ENCODE assay signal across 17 mouse cellular contexts in genomic region chr11:55250527-55250926, GRCm38 (mm10). TPM values are rescaled to one million over a fixed set of nuclear protein-coding genes. Genes with fewer than 3 reads are reported as not detected.
DNase-seq lines count a peak whose midpoint lies in the region; ATAC-seq and TF ChIP-seq lines count a peak whose summit lies in the region.
"Had no signal": no experiment of that assay in that cellular context is flagged by ENCODE, and none has a peak within 500 bp of the region (broad histone marks: within the 10 kb centered on the region; RNA-seq: fewer than 3 reads in every experiment).

No protein-coding gene starts in this region.

- 85% methylated on average over 6 of the region's 6 CpGs for WGBS in limb, embryonic 10.5 days

- H3K79me2 ChIP-seq in CH12.LX (replicated peaks; ENCODE audit: control insufficient read depth, extremely low read depth, insufficient read depth, poor library complexity, severe bottlenecking), result no peaks in the 10 kb centered on the region

- H3K9ac ChIP-seq in CH12.LX (ENCODE audit: insufficient read depth, low read depth), result no peak overlapping the region
- H3K9ac ChIP-seq: embryonic facial prominence, embryonic 12.5 days; hindbrain, embryonic 15.5 days; midbrain, embryonic 15.5 days had no signal

- H3K4me2 ChIP-seq in CH12.LX (ENCODE audit: insufficient read depth, low read depth, poor library complexity, severe bottlenecking), result no peak overlapping the region
- H3K4me2 ChIP-seq: embryonic facial prominence, embryonic 12.5 days; hindbrain, embryonic 15.5 days; midbrain, embryonic 15.5 days had no signal

- no peak for TF ChIP-seq POLR2A in CH12.LX (IDR thresholded peaks at IDR 0.05; ENCODE audit: low read depth, low read length)

- no peak for ATAC-seq in erythroid progenitor cell, adult 5-6 weeks (replicated peaks; ENCODE audit: low FRiP score, poor library complexity, severe bottlenecking)
- ATAC-seq: midbrain, embryonic 15.5 days; Patski had no signal

- TF ChIP-seq RAD21 in CH12.LX (IDR thresholded peaks at IDR 0.05; ENCODE audit: low read depth, low read length), result no peak

- peak; percentile 67 for DNase-seq in layer of hippocampus, adult 11-12 months (ENCODE audit: low spot score)
- no peak for DNase-seq in layer of hippocampus, postnatal 10 days (ENCODE audit: low spot score in 2 of 2)
- DNase-seq in 416B (ENCODE audit: low read depth) (peak; percentile 47), CH12.LX (ENCODE audit: extremely low read depth) (peak; percentile 6)
- peak; percentile 18 to 55 for DNase-seq in layer of hippocampus, postnatal 14 days (ENCODE audit: low spot score in 2 of 2)
- DNase-seq in limb, embryonic 10.5 days (ENCODE audit: low spot score), result no peak
- DNase-seq: cerebellum, adult 9-10 months; heart, adult 18-20 months; kidney, adult 11 months; liver; thymus, adult 18-20 months had no signal

- in situ Hi-C loops in CH12.LX (cut with MboI; ENCODE audit: low pct_ligation_motif_present, low pct_unique_long_range_greater_than_20kb, low sequenced_read_pairs), result loop anchor here (5.0 kb wide), 3 partner anchors 43 to 132 kb away; no protein-coding TSS in a partner anchor

- no peak for TF ChIP-seq EP300 in CH12.LX (IDR thresholded peaks at IDR 0.05; ENCODE audit: low read length)

- peaks cover 69% of the 10 kb centered on the region for H3K27me3 ChIP-seq in CH12.LX (replicated peaks)
- no peaks in the 10 kb centered on the region for H3K27me3 ChIP-seq in limb, embryonic 10.5 days (ENCODE audit: low read depth, poor library complexity, severe bottlenecking)
- H3K27me3 ChIP-seq: embryonic facial prominence, embryonic 12.5 days; hindbrain, embryonic 15.5 days; midbrain, embryonic 15.5 days; Patski had no signal

- H3K27ac ChIP-seq in CH12.LX (ENCODE audit: insufficient read depth, low read depth), result no peak overlapping the region
- no peak overlapping the region for H3K27ac ChIP-seq in limb, embryonic 10.5 days
- H3K27ac ChIP-seq: embryonic facial prominence, embryonic 12.5 days; forebrain, embryonic 10.5 days; hindbrain, embryonic 15.5 days; midbrain, embryonic 15.5 days had no signal

- no peaks in the 10 kb centered on the region; a peak in 1 of 4 replicates for H3K4me1 ChIP-seq in CH12.LX (ENCODE audit: control insufficient read depth in 1 of 2, insufficient read depth in 2 of 2)
- no peaks in the 10 kb centered on the region for H3K4me1 ChIP-seq in limb, embryonic 10.5 days
- H3K4me1 ChIP-seq: embryonic facial prominence, embryonic 12.5 days; forebrain, embryonic 10.5 days; hindbrain, embryonic 15.5 days; midbrain, embryonic 15.5 days had no signal

- H3K36me3 ChIP-seq in CH12.LX (replicated peaks in 1 of 2; ENCODE audit: control insufficient read depth in 1 of 2, insufficient read depth in 1 of 2, low read length in 1 of 2), result no peaks in the 10 kb centered on the region
- no peaks in the 10 kb centered on the region for H3K36me3 ChIP-seq in limb, embryonic 10.5 days
- H3K36me3 ChIP-seq: embryonic facial prominence, embryonic 12.5 days; forebrain, embryonic 10.5 days; hindbrain, embryonic 15.5 days; midbrain, embryonic 15.5 days had no signal

- dilution Hi-C loops in CH12.LX (cut with MboI; ENCODE audit: extremely low pct_ligation_motif_present, extremely low pct_unique_long_range_greater_than_20kb, low sequenced_read_pairs), result no loop called here

- TF ChIP-seq CTCF in CH12.LX (conservative IDR thresholded peaks at IDR 0.05 in 1 of 2, IDR thresholded peaks at IDR 0.05 in 1 of 2; ENCODE audit: low read depth in 2 of 2, low read length in 2 of 2), result no peak

- H3K4me3 ChIP-seq in CH12.LX (replicated peaks in 1 of 3; ENCODE audit: low read depth in 2 of 3, low read length in 2 of 3, poor library complexity in 1 of 3), result no peak overlapping the region
- no peak overlapping the region for H3K4me3 ChIP-seq in limb, embryonic 10.5 days
- H3K4me3 ChIP-seq: embryonic facial prominence, embryonic 12.5 days; forebrain, embryonic 10.5 days; hindbrain, embryonic 15.5 days; midbrain, embryonic 15.5 days had no signal

- H3K9me3 ChIP-seq in CH12.LX (replicated peaks; ENCODE audit: low read length), result no peaks in the 10 kb centered on the region
- H3K9me3 ChIP-seq in limb, embryonic 10.5 days (replicated peaks), result no peaks in the 10 kb centered on the region
- H3K9me3 ChIP-seq: embryonic facial prominence, embryonic 12.5 days; hindbrain, embryonic 15.5 days; midbrain, embryonic 15.5 days had no signal

TF ChIP-seq in CH12.LX, 34 proteins besides CTCF, POLR2A, EP300 and RAD21:
- TF ChIP-seq IRF4 (IDR thresholded peaks at IDR 0.05; ENCODE audit: low read depth, low read length) (no peak), ZMIZ1 (IDR thresholded peaks at IDR 0.05; ENCODE audit: low read depth, low read length) (no peak), BHLHE40 (IDR thresholded peaks at IDR 0.05; ENCODE audit: low read depth, low read length) (peak; percentile 20; the same call in 1 of the 2 replicates), TBP (conservative IDR thresholded peaks at IDR 0.05; ENCODE audit: low read depth, low read length) (no peak), MAFK (IDR thresholded peaks at IDR 0.05; ENCODE audit: insufficient replicate concordance, low read length) (no peak), POLR2AphosphoS2 (IDR thresholded peaks at IDR 0.05; ENCODE audit: low read depth, low read length) (no peak), NRF1 (IDR thresholded peaks at IDR 0.05; ENCODE audit: low read depth, low read length) (no peak)

RNA-seq across cellular contexts. Expression of gene Slc36a1, which starts 46.4 kb away (rescaled TPM):
- 10 to 100 TPM; 49.9 to 55.4 TPM for total RNA-seq in layer of hippocampus, postnatal 10 days (2021)
- total RNA-seq in CH12.LX (2012; rRNA removed) (2.5 and 3.6 TPM in 2 replicates), CH12.LX (2014; rRNA removed) (0.51 and 0.65 TPM in 2 replicates)
- 4.3 and 5.0 TPM in 2 replicates for polyA plus RNA-seq in CH12.LX (2012; ENCODE audit: insufficient read length, low read depth)
- total RNA-seq in layer of hippocampus, postnatal 14 days (2021), result 10 to 100 TPM; 60.4 to 63.9 TPM
- polyA plus RNA-seq in limb, embryonic 10.5 days (2016; fragmentation: Nextera tagmentation; extraction: Ambion mirVana), result 1.2 TPM in 2 replicates
- total RNA-seq in erythroid progenitor cell, adult 5-6 weeks (2015; ENCODE audit: low replicate concordance), result 2.5 and 5.8 TPM in 2 replicates
- total RNA-seq in erythroid progenitor cell, adult 5-6 weeks (2017; ENCODE audit: low replicate concordance), result 1.5 and 1.8 TPM in 2 replicates

Comparison
In these comparisons a context has a peak if more than half of its experiments do, and no peak if none do; other contexts are left out.
1. DNase-seq: peak in layer of hippocampus, adult 11-12 months (single experiment), 416B (single experiment), CH12.LX (single experiment) and layer of hippocampus, postnatal 14 days (2 of 2); none in layer of hippocampus, postnatal 10 days (0 of 2) and limb, embryonic 10.5 days (single experiment).
2. RNA of gene Slc36a1, which starts 46.4 kb away (total RNA-seq): 60.4 to 63.9 TPM in layer of hippocampus, postnatal 14 days and 49.9 to 55.4 TPM in layer of hippocampus, postnatal 10 days; 1.5 to 5.8 TPM in erythroid progenitor cell, adult 5-6 weeks and 0.51 to 3.6 TPM in CH12.LX; every median in the first group is over 4 times any median in the second.